Mouse (Mus musculus) right cerebral cortex, adult 2 months (tissue): Measurements from ENCODE around the gene Gse1.
A peak's percentile ranks its signal among the peaks of the same experiment; 100 is the strongest.

ENCODE experiments used
- DNase-seq, 2 experiments: peaks; one replicate each; pipeline ENCODE4 v3.0.0; 2021 to 2022; ENCODE audit warnings: low spot score in 2 of 2

The Gse1 gene

DNA sequence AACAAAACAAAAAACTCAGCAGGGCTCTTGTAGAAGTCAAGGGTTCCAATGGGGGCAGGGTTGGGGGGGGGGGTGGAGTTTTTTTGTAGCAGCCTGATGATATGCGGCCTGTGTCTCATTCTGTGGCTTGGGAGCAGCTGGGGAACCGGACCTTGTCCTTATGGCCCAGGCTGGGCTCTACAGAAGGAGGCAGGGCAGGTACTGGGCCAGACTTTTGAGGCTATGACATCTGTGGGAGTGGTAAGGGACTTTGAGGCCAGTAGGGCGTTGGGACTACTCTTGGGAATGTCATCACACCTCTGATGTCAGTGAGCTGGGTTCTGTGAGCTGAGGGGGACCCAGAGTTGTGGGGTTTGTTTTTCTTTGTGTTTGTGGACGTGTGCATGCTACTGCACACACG lies 267.2 kb downstream of the Gse1 start:
- no peak for DNase-seq

DNA sequence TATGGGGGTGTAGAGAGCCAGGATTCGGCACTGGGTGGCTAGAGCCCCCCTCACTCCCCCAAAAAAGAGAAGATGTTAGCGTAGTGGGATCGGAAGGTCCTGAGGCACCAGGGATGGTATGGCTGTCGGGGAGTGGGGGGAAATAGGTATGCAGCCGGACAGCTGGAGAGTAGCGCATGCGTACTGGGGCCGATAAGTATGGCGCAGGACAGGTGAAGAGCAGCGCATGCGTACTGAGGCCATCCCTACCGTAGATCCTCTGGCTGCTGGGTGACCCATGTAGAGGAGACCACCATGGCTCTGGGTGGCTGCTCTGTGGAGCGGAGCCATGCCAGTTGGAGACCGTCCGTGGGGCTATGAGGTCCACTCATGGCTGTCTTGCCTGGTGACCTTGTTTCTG lies 268.2 kb downstream of the Gse1 start:
- no peak for DNase-seq

DNA sequence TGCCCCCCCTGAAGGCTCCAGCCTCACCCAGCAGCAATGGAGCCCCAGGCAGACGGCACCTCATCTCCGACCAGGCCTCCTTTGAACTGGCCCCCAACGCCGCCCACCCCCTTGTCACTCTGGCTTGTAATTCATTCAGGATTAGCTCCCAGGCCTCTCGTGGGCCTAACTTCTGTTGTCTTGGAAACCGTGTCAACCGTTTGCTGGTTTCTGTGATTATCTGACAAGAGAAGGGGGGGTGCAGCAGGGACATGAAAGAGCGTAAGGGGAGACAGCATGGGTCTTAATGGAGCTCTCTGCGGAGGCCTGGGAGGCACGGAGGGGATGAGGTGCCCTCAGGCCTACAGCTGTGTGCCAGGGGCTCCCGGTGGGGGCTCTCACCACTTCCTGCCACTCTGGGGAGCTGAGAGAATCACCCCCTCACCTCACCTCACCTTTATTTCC lies 269.3 kb downstream of the Gse1 start:
- no peak for DNase-seq

DNA sequence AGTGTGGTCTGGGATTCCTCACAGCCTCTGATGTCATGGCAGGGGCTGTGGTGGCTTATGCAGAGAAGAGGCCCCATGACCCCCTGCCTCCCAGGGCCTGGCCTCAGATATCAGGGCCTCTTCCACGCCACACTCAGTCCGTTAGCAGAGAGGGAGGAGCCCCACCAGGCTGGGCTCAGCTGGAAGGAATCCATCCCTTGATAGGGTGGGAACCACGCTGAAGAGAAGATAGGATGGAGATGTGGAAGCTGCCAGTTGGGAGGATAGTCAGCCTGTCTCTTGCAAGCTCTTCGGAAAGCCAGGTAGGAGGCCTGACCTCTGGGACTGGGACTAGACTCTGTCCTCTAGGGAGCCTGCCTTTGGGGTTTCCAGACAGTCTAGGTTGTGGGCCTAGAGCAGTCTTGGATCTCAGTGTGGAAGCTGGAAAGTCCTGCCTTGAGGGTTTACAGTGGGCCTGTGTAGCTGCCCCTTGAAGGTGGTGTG lies 270.1 kb downstream of the Gse1 start:
- DNase-seq: no peak

DNA sequence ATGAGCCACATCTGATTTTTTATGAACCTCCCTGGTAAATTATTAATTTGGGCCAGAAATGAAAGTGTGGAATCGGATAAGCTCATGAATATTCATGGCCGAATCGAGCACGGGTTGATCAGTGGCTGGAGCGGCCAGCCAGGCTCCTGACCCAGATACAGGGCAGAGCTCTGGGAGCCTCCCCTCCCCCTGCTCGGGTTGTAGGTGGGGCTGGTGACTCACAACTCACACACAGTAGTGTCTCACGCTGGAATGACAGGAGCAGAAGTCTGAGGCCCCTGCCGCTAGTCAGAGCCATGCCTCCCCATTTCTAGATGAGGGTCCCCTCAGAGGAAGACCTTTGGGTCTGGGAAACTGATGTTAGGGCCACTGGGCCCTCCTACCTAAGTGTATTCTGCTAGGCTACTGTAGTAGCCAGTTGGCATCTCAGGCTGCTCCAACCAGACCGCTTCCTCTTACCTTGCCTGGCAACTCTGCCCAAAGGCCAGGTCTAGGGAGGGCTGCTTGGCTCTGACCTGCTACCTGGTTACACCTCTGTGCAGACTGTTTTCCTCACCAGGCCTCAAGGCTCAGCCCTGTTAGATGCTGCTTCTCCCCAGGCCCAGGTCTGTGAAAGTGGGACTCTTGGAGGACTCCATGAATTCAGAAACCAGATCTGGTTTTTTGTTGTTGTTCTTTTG lies 270.8 kb downstream of the Gse1 start:
- peak in 1 of 2 experiments; percentile 65 for DNase-seq

DNA sequence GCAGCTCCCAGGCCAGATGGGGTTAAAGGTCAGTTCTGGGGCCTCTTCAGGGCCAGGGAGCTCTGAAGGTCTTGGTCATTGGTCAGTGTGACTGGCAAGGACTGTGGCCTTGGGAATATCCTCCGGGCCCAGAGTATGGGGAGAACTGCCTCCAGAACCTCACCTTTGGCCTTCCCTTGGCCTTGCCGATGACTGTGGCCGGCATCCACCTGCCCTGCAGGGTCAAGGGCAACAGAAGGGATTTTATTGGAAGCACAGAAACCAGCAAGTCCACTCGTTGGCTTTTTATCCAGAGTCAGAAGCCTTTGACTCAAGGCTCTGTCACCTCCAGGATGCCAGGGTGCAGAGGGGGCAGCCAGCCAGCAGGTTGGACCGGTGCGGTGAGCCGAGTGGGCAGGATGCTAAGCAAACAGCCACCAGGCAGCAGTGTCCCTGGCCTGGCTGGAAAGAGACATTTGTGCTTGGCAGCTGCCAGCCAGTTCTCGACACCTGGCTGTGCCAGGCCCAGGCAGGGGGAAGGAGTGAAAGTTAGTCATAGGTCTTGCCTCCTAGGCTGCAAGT lies 272.5 kb downstream of the Gse1 start:
- no peak for DNase-seq

DNA sequence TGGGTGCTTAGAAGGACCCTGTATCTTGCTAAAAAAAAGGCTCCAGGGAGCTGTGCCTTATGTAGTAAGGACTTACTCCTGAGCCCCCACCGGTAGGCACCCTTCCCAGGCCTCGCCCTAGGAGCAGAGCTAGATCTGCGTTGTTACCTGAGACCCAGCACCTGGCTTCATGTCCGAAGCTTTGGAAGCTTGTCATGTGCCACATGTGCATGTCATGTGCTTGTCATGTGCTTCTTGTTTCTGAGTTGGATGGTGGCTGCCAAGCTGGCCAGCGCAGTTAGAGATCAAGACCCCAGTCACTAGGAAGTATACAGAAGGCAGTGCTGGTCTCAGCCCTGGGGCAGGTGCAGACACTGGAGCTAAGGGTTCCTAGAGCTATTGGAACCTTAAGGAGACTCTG lies 273.2 kb downstream of the Gse1 start:
- no peak for DNase-seq

DNA sequence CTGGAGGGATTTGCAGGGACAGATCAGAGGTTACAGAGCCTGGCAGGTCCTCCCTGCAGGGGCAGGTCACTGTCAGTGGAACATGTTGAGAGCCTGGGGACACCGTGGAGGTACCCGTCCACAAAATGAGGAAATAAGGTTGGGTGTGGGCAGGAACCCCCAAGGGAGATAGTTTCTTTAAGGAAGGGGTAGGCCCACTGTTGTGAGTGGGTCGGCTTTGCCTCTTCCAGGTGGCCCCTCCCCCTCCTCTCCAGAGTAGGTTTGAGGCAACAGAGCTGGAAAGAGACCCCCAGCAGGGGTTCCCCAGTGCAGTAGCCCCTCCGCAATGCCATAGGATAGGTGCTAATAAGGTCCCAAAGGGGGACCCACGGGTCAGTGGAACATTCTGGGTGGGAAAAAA lies 274.2 kb downstream of the Gse1 start:
- DNase-seq: no peak

DNA sequence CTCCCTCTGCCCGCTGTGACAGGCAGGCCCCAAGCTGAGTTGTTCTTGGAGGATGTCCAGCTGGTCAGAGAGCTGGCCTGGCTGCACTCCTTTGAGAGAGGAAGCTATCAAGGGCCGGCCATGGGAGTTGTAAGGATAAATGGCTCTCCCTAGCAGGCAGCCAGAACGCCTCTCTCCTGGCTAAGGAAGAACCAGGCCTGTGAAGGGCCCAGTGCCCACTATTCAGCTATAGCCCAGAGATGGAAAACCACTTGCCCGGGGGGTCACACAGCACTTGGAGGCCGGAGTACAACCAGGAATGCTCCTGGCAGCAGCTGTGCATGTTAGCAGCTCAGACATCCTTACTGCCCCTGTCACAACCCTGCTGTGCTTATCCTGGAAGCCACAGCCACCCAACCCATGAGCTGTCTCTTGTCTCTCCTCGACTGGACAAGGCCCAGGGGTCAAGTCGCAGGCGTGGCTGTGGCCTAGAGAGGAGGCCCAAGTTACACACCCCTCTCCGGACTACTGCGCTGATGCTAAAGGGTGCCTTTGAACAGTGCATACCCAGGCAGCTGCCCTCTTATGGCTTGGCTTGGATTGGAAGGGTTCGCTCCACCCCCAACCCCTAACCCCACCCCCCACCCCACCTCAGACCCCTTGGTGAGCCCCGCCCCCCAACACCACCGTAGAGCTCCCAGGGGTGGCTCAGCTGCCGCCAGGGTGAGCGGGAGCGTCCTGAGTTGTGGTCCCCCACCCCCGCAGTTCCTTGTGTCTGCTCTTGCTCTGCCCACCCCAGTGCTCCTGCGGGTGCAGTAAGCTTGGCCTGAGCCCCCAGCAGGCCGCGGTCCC lies 276.2 kb downstream of the Gse1 start:
- no peak for DNase-seq

DNA sequence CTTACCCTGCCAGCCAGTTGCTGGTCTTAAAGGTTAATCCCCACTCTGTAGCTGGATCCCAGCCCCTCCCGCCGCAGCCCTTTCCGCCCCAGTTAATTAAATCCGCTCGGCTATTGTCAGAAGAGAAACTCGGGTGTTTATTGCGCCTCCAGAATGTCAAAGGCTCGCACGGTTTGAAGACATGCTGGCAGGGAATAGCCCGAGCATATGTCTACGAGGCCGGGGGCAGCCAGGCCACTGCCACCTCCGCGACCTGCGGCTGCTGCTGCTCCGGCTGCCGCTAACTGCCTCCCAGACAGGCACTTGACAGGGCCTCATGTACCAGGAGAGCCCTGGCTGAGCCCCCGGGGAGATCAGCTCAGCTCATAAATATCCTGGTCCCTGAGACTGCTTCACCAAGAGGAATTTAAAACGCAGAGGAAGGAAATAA lies 276.8 kb downstream of the Gse1 start:
- no peak for DNase-seq

DNA sequence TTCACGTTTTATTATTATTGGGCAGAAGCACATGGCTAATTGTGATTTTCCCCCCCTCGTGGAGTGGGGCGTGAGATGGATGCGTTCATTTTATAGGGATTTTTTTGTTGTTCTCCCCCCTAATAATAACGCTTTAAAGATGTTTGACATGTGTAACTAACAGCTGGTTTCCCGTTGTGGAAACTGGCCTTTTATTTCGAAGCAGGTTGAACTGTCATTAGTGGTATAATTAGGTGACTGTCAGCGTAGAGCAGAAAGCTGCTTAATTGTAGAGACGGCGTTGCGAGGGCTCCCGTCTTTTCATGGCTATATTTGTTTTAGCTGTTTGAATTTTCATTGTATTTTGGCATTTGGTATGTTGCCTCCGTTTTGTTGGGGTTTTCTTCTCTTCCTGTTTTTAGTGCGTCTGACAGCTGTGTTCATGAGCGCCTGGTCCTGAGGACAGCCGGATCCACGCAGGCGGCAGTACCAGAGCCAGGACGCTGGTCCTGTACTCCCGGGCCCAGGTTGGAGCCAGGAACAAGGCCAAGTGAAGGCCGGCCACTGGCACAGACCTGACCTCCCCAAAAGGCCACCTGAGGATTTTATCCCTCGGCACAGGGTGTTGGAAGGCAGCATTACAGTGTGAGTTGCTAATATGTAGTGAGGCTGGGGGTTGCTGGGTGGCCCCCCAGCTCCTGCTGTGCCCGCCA lies 277.5 kb downstream of the Gse1 start:
- DNase-seq: no peak

DNA sequence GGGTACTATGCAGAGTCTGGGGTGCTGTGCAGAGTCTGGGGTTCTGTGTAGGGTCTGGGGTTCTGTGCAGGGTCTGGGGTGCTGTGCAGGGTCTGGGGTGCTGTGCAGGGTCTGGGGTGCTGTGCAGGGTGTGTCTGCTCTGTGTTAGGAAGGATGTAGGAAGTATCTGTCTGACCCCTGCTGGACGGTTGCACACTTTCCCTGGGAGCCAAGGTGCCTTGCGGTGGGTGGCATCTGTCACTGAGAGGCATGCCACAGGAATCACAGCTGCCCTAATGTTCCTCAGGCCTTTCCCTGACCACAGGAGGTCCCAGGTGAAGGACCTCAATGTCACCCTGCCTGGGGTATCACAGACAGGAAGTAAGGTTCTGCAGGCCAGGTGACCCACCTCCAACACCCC lies 278.3 kb downstream of the Gse1 start:
- DNase-seq: no peak

DNA sequence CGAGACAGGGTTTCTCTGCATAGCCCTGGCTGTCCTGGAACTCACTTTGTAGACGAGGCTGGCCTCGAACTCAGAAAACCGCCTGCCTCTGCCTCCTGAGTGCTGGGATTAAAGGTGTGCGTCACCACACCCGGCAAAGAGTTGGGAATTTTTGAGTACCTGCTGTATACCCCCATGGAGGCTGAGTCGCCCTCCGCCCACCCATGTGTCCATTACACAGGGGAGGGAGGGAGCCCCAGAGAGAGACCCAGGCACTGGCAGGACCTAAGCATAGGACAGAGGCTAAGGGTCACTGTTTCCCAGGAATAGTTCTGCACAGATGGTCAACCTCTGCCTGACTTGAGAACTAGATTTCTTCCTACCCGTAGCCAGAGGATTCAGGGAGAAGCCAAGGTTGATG lies 279.0 kb downstream of the Gse1 start:
- no peak for DNase-seq

DNA sequence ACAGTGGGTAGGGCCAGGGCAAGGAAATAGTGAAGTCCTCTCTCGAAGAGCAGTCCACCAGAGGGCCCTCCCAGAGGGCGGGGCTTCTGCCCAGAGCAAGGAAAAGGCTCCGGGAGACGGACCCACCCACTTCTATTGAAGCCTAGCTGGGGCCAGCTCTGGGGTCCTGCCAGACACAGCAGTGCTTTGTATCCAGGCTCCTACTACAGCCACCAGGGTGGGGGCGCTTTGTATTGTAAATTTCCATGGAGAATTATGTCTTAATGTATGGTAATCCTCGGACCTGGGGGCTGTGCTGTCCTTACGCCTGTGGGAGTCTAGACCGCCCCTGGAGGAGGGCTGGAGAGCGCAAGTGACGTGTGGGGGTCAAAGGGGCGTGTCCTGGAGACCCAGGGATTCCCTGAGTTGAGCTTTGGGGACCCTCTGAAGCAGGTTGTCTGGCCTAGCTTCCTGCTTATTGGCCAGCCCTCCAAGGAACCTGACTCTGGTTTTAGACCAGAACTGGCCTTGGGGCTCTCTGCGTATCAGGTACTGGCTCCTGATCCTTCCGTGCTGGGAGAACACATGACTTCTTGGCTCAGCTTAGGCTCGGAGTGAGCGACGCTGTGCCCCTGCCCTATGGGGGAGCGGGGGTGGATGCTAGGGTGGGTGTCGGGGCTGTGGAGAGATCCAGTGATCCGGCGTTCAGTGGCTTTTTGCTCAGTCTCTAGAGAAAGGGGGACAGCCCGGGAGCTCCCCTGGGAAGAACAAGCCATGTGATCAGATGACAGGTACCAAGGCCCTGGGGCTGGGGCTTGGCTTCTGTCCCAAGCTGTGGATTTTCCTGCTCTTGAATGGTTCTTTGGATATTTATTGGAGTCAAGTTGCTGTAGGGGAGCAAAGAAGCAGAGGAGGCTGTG lies 281.1 kb downstream of the Gse1 start:
- DNase-seq: no peak

DNA sequence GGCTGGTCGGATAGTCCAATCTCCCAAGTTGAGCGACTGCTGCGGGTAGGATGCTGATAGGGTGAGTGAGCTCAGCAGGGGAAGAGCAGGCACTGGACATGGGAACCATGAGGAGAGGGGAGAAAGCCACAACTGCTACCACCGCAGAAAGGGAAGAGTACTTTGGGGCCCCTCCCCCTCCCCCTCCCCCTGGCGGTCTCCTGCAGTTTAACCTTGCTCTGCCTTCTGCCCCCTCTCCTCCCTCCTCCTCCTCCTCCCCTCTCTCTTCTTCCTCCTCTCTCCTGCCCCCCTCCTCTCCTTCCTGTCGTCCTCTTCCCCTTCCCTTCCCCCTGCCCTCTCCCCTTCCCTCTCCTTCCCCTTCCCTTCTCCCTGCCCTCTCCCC lies 281.8 kb downstream of the Gse1 start:
- no peak for DNase-seq

DNA sequence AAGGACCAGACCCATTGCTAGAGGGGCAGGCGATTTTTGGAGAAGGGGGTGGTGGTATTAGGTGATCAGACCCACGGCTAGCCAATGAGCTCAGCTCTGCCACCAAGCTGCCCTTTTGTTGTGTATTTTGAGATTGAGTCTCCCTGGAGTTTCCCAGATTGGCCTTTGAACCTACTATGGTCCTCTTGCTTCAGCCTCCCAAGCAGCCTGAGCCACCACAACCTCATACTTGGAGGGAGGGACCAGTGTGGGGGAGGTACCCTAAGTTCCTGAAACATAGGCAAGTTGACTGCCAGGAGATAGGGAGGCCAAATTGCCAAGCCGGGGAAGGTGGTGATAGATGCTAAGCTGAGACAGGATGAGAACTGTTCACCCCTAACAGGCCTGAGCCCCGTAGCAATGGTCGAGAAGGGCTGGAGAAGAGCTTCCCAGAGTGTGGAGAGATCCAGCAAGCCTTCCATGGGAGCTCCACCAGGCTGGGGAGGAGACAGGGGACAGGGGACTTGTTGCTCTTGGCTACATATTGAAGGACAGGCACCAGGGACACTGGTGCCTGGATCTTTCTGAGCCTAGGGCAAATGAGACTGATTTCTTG lies 282.7 kb downstream of the Gse1 start:
- no peak for DNase-seq

DNA sequence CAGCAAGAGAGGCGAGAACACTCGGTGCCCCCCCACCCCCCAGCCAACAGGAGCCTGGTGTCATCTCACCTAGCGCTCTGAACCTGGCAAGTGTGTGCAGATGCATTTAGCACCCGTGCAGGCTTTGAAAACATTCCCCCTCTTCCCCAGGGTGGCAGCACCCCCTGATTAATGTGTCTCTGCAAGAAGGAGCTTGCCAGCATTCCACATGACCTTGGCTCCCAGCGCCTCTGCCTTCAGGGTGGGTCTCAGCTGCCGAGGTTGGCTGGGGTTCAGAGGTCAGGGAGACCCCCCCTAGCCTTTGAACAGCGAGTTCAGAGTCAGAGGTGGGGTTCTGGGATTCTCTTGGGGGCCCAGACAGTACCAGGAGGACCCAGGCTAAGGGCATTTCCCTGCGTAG lies 283.5 kb downstream of the Gse1 start:
- DNase-seq: no peak

DNA sequence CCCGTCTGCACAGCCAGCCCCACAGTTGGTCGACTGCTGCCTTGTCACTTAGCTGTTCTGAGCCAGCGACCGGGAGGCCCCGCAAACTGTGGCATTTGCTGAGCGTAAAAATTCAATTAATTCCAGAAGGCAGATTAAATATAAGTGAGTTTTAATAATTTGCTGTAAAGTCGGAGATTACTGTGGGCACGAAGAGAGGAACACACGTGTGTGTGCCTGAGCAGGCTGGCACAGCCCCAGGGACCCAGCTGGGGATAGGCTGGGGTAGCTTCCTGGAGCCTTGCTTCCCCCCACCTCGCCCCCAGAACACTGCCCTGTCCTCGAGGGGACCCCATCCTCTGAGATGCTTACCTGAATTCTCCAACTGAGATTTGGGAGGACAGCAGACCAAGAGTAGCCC lies 284.1 kb downstream of the Gse1 start:
- no peak for DNase-seq

DNA sequence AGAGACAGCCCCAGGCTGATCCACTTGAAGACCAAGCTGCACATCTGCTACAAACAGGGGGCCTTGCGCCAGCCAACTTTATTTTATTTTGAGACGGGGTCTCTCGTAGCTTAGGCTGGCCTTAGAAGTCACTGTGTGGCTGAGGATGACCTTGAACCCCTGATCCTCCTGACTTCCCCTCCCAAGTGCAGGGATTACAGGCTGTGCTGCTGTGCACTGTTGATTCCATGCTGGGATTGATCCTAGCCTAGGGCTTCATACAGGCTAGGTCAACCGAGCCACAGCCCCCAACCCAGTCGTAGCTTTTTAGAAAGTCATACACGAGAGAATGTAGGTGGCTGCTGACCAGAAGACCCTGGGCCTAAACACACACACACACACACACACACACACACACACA lies 284.9 kb downstream of the Gse1 start:
- no peak for DNase-seq

DNA sequence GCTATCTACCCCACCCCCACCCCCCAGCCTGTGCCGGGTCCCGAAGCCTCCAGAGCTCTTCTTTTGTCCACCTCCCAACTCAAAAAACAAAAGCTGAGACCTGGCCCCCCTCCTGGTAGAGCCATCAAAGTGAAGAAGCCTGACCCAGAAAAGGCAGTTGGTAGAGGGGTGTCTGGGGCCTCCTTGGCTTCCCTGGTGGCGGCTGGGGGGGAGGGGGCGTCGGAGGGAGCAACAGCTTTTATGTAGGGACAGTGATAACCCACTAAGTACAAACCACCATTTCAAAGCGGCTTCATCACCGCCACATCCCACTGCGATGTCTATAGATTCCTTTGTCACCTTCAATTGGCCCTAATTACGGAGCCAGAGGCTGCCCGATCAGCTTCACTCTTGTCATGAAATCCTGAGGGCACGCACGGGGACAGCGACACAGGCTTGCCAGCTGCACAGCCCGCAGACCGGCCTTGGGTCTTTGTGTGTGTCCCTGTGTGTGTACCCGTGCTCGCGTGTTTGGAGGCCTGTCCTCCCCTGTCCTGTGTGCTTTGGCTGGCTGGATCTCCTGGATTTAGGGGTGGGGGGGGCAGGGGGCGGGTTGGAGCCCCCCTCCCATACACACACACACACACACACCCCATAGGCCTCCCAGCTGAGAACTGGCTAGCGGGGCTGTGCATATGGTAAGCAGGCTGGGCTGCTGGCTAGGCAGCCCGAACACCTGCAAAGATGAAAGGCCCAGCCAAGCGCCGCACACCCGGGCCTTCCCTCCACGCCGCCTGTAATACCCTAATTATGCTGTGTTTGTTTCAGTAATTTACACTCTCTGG lies 285.6 kb downstream of the Gse1 start:
- no peak for DNase-seq
